Mouse (Mus musculus): ENCODE measurements at regions not wholly inside any gene's neighbourhood (a gene's known extent, or its start where the extent isn't known, plus 50 kb on each side); places are given as distances from the start of the nearest gene placed in this dataset.

DNA sequence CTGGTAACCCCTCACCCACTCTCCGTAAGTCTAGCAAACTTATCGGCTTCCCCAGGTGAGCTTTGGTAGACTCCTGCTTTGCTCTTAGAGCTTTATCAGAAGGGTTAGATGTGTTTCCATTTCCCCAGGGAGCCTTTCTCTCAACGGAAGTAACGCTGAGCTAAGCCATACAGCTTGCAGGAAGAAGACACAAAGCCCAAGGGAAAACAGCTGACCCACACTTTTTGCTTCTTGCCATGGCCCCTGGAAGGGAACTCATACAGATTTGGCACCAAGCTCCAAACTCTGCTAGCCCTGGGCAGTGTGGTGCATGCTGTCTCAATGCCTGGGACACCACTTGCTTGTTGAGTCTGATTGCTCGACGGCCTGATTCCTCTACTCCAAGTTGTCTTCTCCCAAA lies 242.6 kb downstream of the Sipa1l2 start:
- no peak for DNase-seq (ENCODE audit: low spot score in 2 of 2)

DNA sequence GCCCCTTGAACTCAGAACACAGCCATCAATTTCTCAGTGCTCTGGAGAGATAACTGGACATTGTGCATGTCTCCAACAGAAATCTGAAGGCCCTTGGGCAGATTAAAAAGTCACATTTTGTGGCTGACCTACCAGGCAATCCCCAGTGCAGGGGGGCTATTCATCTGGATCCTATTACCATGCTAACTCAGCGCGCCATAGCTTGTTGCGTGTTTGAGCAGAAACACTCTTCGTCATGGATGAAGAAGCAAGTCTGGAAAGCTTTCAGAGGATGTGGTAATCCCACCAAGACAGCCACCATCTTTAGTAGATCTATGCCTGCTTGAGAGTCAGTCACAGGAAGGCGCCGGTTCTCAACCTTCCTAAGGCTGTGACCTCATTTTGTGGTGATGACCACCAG lies 243.9 kb downstream of the Sipa1l2 start:
- DNase-seq (ENCODE audit: low spot score in 2 of 2): no peak

- DNase-seq (ENCODE audit: low spot score in 2 of 2): no peak
Observed at GRCm38 (mm10) chr8:125322561-125322960, 247.0 kb downstream of the Sipa1l2 start.

GRCm38 (mm10) chr8:125317584-125317991 lies 252.0 kb downstream of the Sipa1l2 start:
- no peak for DNase-seq (ENCODE audit: low spot score in 2 of 2)

GRCm38 (mm10) chr8:125315736-125316135 lies 253.9 kb downstream of the Sipa1l2 start:
- DNase-seq (ENCODE audit: low spot score in 2 of 2): no peak

DNA sequence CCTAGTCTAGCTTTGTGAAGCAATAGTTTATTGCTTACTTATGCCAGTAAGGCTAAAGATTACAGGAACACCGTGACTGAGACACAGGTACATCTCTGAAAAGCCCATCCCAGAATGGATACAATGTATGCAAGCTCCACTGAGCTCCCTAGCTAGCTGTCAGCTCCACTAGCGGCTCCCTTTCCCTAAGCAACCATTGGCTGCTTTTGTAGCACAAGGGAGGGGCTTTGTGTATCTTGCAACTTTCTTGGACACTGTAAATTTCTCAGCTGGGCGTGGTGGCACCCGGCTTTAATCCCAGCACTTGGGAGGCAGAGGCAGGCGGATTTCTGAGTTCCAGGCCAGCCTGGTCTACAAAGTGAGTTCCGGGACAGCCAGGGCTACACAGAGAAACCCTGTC lies 254.6 kb downstream of the Sipa1l2 start:
- no peak for DNase-seq (ENCODE audit: low spot score in 2 of 2)

- DNase-seq (ENCODE audit: low spot score in 2 of 2): no peak
Observed at GRCm38 (mm10) chr8:125314221-125314984, 255.2 kb downstream of the Sipa1l2 start.

GRCm38 (mm10) chr8:125311228-125312053 lies 257.4 kb downstream of the Disc1 start:
- no peak for DNase-seq (ENCODE audit: low spot score in 2 of 2)
